Mouse (Mus musculus) left cerebral cortex, postnatal 10 days (tissue): ENCODE results near the gene Il4ra. TPM values are rescaled to one million over a fixed set of nuclear protein-coding genes. Genes with fewer than 3 reads are reported as not detected.

Experiments used
- DNase-seq, 2 experiments: peaks; one replicate each; pipeline ENCODE4 v3.0.0; 2021 to 2022; ENCODE audit warnings: low spot score in 2 of 2, mixed read lengths in 1 of 2; ENCODE audit errors: extremely low spot score in 1 of 2
- intact Hi-C: fragments of 180-260 bp; cut with DNase I; formaldehyde crosslinking; loops from one replicate; pipeline ENCODE4 v1.15.1; 2025
- total RNA-seq, 2 experiments: library from RNA; stranded (reverse); gene quantifications; 2 replicates each; pipeline ENCODE4 v1.2.3; 2021

The Il4ra gene
- 1 to 10 TPM; 5.9 TPM for total RNA-seq

DNA sequence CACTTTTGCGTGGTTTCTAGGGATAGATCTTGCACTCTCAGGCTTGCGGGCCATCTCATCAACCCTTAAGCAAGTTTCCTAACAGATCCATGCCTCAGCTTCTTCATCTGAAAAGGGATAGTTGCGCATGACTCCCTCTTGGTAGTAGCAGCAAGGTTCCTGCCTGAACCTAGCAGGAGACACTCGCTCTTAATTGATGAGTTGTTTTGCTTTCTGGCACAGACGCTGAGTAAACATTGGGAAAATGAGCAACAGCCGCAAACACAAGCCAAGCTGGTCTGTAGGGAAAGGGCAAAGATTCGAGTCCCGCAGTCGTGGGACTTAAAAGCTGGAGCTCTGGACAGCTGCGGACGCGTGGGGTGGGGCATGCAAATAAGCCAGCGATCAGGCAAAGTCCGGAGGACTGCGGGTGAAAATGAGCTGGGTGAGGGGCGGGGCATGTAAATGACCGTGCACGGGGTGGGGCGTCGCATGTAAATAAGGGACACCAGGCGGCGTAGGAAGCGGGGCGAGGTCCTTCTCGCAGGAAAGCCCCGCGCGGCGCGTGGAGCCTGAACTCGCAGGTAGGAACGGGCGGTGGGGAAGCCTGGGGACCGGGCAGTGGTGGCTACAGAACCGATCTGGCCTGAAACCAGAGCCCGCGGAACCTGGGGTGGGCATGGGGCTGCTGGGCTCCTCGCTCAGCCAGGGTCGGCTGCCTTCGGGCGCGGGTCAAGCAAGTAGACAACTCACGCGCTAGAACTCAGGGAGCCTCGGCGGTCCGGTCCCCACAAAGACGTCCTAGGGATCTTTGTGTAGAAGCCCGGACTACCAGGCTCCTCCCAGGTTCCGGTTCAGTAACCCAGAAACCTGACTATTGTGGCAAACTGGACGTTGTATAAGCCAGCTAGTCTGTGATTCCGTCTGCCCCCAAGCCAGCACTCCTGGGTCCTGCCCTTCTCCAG lies at the start of gene Il4ra:
Gene Il4ra (plus strand): TSS at position 355 of the 944 bp plus-strand sequence.
- DNase-seq = peak; percentile 51 to 92
- intact Hi-C loops = loop anchor here (5.0 kb wide), 1 partner anchor 60 kb away; the partner anchor contains the start of gene Nsmce1

DNA sequence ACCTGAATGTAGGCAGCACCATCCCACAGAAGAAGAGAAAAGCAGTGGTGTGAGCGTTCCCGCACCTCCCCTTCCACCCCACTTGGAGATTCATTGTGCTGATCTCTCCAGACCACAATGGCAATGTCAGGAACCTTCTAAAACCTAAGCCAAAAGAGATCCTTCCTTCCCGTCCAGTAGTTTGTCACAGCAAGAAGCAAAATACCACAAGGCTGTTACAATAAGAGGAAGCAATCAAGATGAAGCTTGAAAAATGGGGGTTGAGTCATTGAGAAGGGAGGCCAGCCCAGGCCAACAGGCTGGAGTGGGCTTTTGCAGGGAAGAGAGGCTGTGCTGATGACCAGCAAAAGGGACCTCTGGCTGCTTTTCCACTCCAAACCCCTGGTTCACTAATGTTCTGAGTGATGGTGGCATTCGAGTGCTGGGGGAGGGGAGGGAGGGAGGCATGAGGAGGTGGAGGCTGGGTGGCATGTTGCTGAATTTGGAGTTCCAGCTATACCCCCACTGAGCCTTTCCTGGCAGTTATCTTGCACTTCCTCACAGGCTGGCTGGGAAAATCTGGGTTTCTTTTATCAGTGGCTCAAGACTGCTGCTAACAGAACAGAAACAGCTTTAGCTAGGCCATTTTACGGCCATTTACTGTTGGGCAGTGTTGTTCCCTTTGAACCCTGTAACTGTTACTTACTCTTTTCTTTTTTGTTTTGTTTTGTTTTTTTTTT lies 48.4 kb upstream of the Il4ra start:
- DNase-seq = no peak
- intact Hi-C loops = no loop called here

- no peak for DNase-seq
- intact Hi-C loops = no loop called here
Observed at GRCm38 (mm10) chr7:125504618-125505017, 47.3 kb upstream of the Il4ra start.

- intact Hi-C loops = no loop called here
- DNase-seq = no peak
Observed at GRCm38 (mm10) chr7:125505568-125505967, 46.4 kb upstream of the Il4ra start.

GRCm38 (mm10) chr7:125507279-125507678 lies 44.6 kb upstream of the Il4ra start:
- intact Hi-C loops = no loop called here
- DNase-seq = no peak

DNA sequence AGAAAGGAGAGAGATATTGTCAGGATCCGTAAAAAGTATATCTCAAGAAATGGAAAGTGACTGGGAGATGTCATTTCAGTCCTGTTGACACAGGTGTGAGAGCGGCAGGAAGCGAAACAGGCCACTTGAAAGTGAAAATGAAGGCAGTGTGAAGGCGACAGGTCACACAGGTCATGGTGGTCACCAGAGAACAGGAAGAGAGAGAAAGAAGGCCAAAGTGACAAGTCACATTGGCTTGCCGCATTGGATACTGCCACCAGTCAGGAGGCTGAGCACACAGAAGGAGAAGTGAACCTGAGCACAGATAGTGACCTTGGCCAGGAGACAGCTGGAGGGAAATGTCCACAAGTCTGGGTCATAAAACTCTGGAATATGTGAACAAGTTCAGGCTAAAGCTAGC lies 40.5 kb upstream of the Il4ra start:
- intact Hi-C loops = no loop called here
- no peak for DNase-seq

DNA sequence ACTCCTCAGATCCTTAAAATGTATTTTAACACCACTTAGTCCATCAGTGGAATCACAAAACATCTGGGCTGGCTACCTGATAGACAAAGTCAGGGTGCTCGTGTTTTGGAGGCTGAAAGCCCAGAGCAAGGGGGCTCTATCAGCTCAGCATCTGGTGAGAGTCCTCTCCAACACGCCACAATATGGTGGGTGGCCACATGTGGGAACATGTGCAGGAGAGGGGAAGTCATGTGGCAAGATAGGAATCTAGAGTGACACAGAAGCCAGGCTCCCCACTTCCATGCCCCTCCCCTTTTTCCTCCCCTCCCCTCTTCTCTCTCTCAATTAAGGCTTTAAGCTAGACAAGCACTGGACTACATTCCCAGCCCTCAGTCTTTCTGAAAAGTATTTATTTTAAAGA lies 40.1 kb upstream of the Il4ra start:
- intact Hi-C loops = no loop called here
- no peak for DNase-seq

GRCm38 (mm10) chr7:125515081-125515853 lies 36.7 kb upstream of the Il4ra start:
- DNase-seq = no peak
- intact Hi-C loops = no loop called here

DNA sequence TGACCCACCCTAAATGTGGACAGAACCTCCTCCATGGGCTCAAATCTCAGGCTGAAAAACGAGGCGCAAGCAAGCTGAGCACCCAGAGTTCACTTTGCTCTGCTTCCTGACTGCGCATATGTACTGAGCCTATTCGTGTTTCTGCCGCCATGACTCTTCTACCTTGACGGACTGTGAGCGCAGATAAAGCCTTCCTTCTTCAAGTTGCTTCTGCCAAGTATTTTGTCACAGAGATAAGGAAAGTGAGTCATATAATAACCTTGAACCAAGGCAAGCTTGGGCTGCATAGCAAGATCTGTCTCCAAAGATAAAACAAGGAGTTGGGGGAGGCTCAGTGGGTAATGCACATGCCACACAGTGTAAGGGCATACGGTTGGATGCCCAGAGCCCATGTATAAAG lies 35.2 kb upstream of the Il4ra start:
- intact Hi-C loops = no loop called here

DNA sequence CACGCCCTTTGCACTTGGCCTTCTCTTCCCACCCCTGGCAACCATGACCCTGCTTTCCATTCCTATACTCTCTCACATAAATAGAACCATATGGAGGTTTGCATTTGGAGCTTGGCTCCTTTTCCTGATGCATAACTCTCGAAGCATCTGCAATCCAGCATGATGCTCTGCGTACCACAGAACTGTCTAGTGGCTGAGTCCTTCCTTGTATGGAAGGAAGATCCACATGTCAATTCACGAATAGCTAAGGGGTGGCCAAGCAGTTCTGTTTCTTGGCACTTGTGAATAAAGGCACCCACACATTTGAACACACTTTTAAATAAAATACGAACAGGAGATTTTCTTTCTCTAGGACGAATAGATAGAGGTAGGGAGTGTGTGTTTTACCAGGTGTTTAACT lies 34.5 kb upstream of the Il4ra start:
- DNase-seq = no peak
- intact Hi-C loops = no loop called here

More for the DNA sequence above, 35.2 kb upstream of the Il4ra start:
- no peak for DNase-seq

- no peak for DNase-seq
- intact Hi-C loops = no loop called here
Observed at GRCm38 (mm10) chr7:125519715-125520114, 32.2 kb upstream of the Il4ra start.

GRCm38 (mm10) chr7:125523051-125523450 lies 28.9 kb upstream of the Il4ra start:
- intact Hi-C loops = no loop called here
- DNase-seq = no peak

DNA sequence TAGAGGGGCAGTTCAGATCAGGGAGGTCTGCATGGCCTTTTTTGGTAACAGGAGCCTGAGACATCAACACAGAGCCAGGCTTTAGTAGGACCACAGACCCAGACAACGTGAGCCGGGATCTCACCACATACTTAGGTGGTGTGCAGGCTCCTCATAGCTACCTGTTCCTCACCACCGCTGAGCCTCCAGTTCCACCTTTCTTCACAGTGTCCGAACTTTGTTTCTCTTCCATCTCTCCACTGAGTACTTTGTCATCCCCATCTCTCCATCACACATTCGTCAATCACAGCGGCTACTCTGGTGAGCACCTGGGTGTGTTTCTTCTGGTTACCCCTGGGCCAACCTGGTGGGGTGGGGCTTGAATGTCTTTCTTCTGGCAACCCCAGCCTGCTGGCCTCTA lies 24.7 kb upstream of the Il4ra start:
- DNase-seq = no peak
- intact Hi-C loops = no loop called here

DNA sequence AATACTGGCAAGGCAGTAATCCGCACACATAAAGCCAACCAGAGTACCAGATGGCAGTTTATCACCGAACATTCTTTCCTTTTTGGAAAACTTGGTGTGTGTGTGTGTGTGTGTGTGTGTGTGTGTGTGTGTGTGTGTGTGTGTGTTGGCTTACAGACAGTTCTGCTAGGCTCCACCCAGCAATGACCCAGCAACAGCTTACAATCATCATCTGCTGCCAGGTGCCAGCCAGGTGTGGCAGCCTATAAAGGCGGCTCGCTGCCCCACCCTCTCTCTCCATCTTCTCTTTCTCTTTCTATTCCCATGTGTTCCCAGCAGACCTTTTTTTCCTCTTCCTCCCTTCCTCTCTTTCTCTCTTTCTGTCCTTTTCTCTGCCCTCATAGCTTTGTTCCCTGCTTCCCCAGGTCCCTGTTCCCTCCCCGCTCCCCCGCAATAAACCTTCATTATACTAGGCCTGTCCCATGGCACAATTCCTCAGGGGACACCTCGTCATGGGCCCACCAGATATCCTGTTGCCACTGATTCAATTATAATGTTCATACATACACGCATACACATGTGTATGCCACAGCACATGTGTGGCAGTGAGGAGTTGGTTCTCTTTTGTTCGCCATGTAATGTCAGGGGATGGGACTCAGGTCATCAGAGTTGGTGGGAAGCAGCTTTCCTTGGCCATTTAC lies 23.9 kb upstream of the Il4ra start:
- no peak for DNase-seq
- intact Hi-C loops = no loop called here

GRCm38 (mm10) chr7:125539351-125539750 lies 12.6 kb upstream of the Il4ra start:
- no peak for DNase-seq
- intact Hi-C loops = no loop called here

DNA sequence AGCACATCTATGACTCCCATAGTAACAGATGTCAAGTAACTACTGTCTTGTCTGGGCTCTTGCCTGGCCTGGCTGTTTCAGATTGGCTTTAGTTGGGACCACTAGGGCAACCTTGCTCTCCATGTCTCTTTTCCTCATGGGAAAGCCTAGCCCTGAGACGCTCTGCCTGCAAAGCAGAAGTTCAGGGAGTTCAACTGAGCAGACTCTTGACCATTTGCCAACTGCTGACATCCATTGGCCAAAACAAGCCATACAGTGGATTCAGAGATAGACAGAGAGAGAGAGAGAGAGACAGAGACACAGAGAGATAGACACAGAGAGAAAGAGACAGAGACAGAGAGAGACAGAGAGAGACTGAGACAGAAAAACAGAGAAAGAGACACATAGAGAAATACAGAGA lies 10.9 kb upstream of the Il4ra start:
- no peak for DNase-seq
- intact Hi-C loops = no loop called here

GRCm38 (mm10) chr7:125541821-125542220 lies 10.1 kb upstream of the Il4ra start:
- no peak for DNase-seq
- intact Hi-C loops = no loop called here

- intact Hi-C loops = no loop called here
- DNase-seq = no peak
Observed at GRCm38 (mm10) chr7:125542335-125543050, 9.4 kb upstream of the Il4ra start.
